Mouse (Mus musculus): ENCODE data around the gene Fgf14. TPM values are rescaled to one million over a fixed set of nuclear protein-coding genes. Genes with fewer than 3 reads are reported as not detected.
"Not testable (repeated sequence)": the region's sequence is repeated elsewhere in the genome, so short reads cannot be mapped to it uniquely, and the experiment has no call there.

Gene Fgf14
- polyA plus RNA-seq, 1 experiment from 2014 or later, result 2.5 TPM

- Histone ChIP-seq H3K4me2 (ENCODE audit: low read length) (no peak overlapping the region), H3K36me3 (ENCODE audit: control insufficient read depth, insufficient read depth, low read length) (no peaks in the 10 kb centered on the region), H3K9ac (ENCODE audit: low read length) (no peak overlapping the region), H3K27me3 (ENCODE audit: control insufficient read depth, insufficient read depth, low read length) (no peaks in the 10 kb centered on the region), H3K27ac (replicated peaks in 1 of 2; ENCODE audit: control insufficient read depth in 1 of 2, insufficient read depth in 1 of 2, low read depth in 2 of 2, low read length in 2 of 2) (no peak overlapping the region), H3K4me3 (ENCODE audit: control insufficient read depth in 1 of 2, insufficient read depth in 1 of 2, low read depth in 1 of 2, low read length in 2 of 2) (no peak overlapping the region), H3K9me3 (ENCODE audit: control insufficient read depth, low read length) (no peaks in the 10 kb centered on the region), H3K4me1 (ENCODE audit: control insufficient read depth in 2 of 2, insufficient read depth in 2 of 2, low read length in 2 of 2) (no peaks in the 10 kb centered on the region)
- no peak for ATAC-seq (ENCODE audit: insufficient number of reproducible peaks, insufficient read depth, low FRiP score, low read depth)
- 41% methylated on average over 4 of the region's 4 CpGs for WGBS
Measured at GRCm38 (mm10) chr14:124561544-124561943, 115.4 kb downstream of the Fgf14 start.

DNA sequence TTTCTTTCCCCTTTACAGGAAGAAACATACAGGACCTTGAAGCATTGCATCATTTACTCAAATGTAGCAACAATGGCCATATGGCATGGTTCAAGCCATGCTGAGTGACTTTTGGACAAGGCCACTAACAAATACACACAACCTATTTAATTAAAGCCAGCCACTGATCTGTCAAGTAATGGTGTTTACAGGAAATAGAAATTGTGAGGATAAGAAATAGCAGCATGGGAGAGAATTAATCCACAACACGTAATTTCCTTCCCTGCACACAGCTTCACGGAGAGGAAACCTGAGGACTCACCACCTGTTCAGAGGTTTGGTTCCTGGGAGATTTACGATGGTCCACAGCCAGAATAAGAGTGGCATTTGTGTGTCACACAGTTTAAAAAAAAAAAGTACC is 140.8 kb downstream of the Fgf14 start:
- Histone ChIP-seq H3K9me3 (ENCODE audit: control insufficient read depth, low read length) (no peaks in the 10 kb centered on the region), H3K36me3 (ENCODE audit: control insufficient read depth, insufficient read depth, low read length) (no peaks in the 10 kb centered on the region), H3K4me2 (ENCODE audit: low read length) (no peak overlapping the region), H3K4me3 (ENCODE audit: control insufficient read depth in 1 of 2, insufficient read depth in 1 of 2, low read depth in 1 of 2, low read length in 2 of 2) (no peak overlapping the region), H3K4me1 (ENCODE audit: control insufficient read depth in 2 of 2, insufficient read depth in 2 of 2, low read length in 2 of 2) (no peaks in the 10 kb centered on the region), H3K27me3 (ENCODE audit: control insufficient read depth, insufficient read depth, low read length) (no peaks in the 10 kb centered on the region), H3K27ac (replicated peaks in 1 of 2; ENCODE audit: control insufficient read depth in 1 of 2, insufficient read depth in 1 of 2, low read depth in 2 of 2, low read length in 2 of 2) (no peak overlapping the region), H3K9ac (ENCODE audit: low read length) (no peak overlapping the region)
- no peak for ATAC-seq (ENCODE audit: insufficient number of reproducible peaks, insufficient read depth, low FRiP score, low read depth)
- WGBS, result 62% methylated on average over 3 of the region's 3 CpGs

GRCm38 (mm10) chr14:124535376-124535775 is 141.6 kb downstream of the Fgf14 start:
- H3K4me1 ChIP-seq (ENCODE audit: control insufficient read depth in 2 of 2, insufficient read depth in 2 of 2, low read length in 2 of 2); H3K9ac ChIP-seq (ENCODE audit: low read length): not testable (repeated sequence)
- 69% methylated on average over 2 of the region's 2 CpGs for WGBS

GRCm38 (mm10) chr14:124532051-124532450 is 144.9 kb downstream of the Fgf14 start:
- WGBS, result 49% methylated on average over 1 of the region's 1 CpGs
- Histone ChIP-seq H3K4me3 (ENCODE audit: control insufficient read depth in 1 of 2, insufficient read depth in 1 of 2, low read depth in 1 of 2, low read length in 2 of 2) (no peak overlapping the region), H3K4me1 (ENCODE audit: control insufficient read depth in 2 of 2, insufficient read depth in 2 of 2, low read length in 2 of 2) (no peaks in the 10 kb centered on the region), H3K9ac (ENCODE audit: low read length) (no peak overlapping the region), H3K4me2 (ENCODE audit: low read length) (no peak overlapping the region), H3K27ac (replicated peaks in 1 of 2; ENCODE audit: control insufficient read depth in 1 of 2, insufficient read depth in 1 of 2, low read depth in 2 of 2, low read length in 2 of 2) (no peak overlapping the region), H3K9me3 (ENCODE audit: control insufficient read depth, low read length) (no peaks in the 10 kb centered on the region), H3K27me3 (ENCODE audit: control insufficient read depth, insufficient read depth, low read length) (no peaks in the 10 kb centered on the region), H3K36me3 (ENCODE audit: control insufficient read depth, insufficient read depth, low read length) (no peaks in the 10 kb centered on the region)
- no peak for ATAC-seq (ENCODE audit: insufficient number of reproducible peaks, insufficient read depth, low FRiP score, low read depth)

More at GRCm38 (mm10) chr14:124535376-124535775, 141.6 kb downstream of the Fgf14 start:
- not testable (repeated sequence) for ATAC-seq (ENCODE audit: insufficient number of reproducible peaks, insufficient read depth, low FRiP score, low read depth); H3K9me3 ChIP-seq (ENCODE audit: control insufficient read depth, low read length); H3K27me3 ChIP-seq (ENCODE audit: control insufficient read depth, insufficient read depth, low read length); H3K4me2 ChIP-seq (ENCODE audit: low read length); H3K36me3 ChIP-seq (ENCODE audit: control insufficient read depth, insufficient read depth, low read length); H3K27ac ChIP-seq (replicated peaks in 1 of 2; ENCODE audit: control insufficient read depth in 1 of 2, insufficient read depth in 1 of 2, low read depth in 2 of 2, low read length in 2 of 2); H3K4me3 ChIP-seq (ENCODE audit: control insufficient read depth in 1 of 2, insufficient read depth in 1 of 2, low read depth in 1 of 2, low read length in 2 of 2)

DNA sequence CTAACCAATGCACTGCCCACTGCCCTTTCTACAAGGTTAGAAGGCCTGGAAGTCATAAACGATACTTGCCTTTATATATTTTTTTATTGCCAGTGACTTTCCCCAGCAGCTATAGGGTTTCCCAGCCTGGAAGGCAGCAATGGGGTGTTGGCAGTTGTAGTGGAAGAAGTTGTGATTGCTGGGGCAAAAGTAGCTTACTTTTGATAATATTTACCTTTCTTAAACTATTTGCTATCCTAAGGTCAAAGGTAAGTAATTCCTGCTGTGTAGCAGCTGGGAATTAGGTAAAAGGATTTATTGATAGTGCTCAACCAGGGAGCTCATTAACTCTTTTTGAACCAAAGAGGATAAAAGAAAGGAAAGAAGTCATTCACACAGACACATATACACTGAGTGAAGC is 164.9 kb downstream of the Fgf14 start:
- ATAC-seq (ENCODE audit: insufficient number of reproducible peaks, insufficient read depth, low FRiP score, low read depth), result no peak
- no peak overlapping the region for H3K9ac ChIP-seq (ENCODE audit: low read length)
- no peak overlapping the region for H3K27ac ChIP-seq (replicated peaks in 1 of 2; ENCODE audit: control insufficient read depth in 1 of 2, insufficient read depth in 1 of 2, low read depth in 2 of 2, low read length in 2 of 2)
- H3K4me1 ChIP-seq (ENCODE audit: control insufficient read depth in 2 of 2, insufficient read depth in 2 of 2, low read length in 2 of 2), result no peaks in the 10 kb centered on the region
- WGBS, result 74% methylated on average over 1 of the region's 1 CpGs
- H3K27me3 ChIP-seq (ENCODE audit: control insufficient read depth, insufficient read depth, low read length), result no peaks in the 10 kb centered on the region
- no peak overlapping the region for H3K4me2 ChIP-seq (ENCODE audit: low read length)
- H3K4me3 ChIP-seq (ENCODE audit: control insufficient read depth in 1 of 2, insufficient read depth in 1 of 2, low read depth in 1 of 2, low read length in 2 of 2), result no peak overlapping the region
- no peaks in the 10 kb centered on the region for H3K36me3 ChIP-seq (ENCODE audit: control insufficient read depth, insufficient read depth, low read length)
- no peaks in the 10 kb centered on the region for H3K9me3 ChIP-seq (ENCODE audit: control insufficient read depth, low read length)

DNA sequence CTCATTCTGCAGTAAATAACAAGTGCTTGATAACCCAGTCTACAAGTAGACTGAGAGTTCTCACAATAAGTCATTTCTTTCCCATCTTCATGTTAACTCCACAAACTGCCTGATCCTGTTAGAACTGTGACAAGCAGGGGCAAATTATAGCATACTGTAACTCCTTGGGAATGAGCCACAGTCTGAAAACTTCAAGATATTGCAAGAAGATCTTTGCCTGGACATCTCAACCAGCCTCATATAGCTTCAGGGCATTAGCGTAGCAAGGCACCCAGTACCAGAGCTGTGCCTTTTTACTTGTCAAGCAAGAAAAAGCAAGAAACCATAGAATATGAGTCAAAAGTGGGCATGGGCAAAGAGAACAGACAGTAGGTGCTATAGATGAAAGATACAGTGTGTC is 188.0 kb downstream of the Fgf14 start:
- no peak overlapping the region for H3K4me3 ChIP-seq (ENCODE audit: control insufficient read depth in 1 of 2, insufficient read depth in 1 of 2, low read depth in 1 of 2, low read length in 2 of 2)
- H3K4me2 ChIP-seq (ENCODE audit: low read length), result no peak overlapping the region
- no peak overlapping the region for H3K27ac ChIP-seq (replicated peaks in 1 of 2; ENCODE audit: control insufficient read depth in 1 of 2, insufficient read depth in 1 of 2, low read depth in 2 of 2, low read length in 2 of 2)
- 89% methylated on average over 1 of the region's 1 CpGs for WGBS
- no peak for ATAC-seq (ENCODE audit: insufficient number of reproducible peaks, insufficient read depth, low FRiP score, low read depth)
- no peak overlapping the region for H3K9ac ChIP-seq (ENCODE audit: low read length)
- no peaks in the 10 kb centered on the region for H3K4me1 ChIP-seq (ENCODE audit: control insufficient read depth in 2 of 2, insufficient read depth in 2 of 2, low read length in 2 of 2)
- no peaks in the 10 kb centered on the region for H3K36me3 ChIP-seq (ENCODE audit: control insufficient read depth, insufficient read depth, low read length)
- H3K27me3 ChIP-seq (ENCODE audit: control insufficient read depth, insufficient read depth, low read length), result no peaks in the 10 kb centered on the region
- no peaks in the 10 kb centered on the region for H3K9me3 ChIP-seq (ENCODE audit: control insufficient read depth, low read length)

DNA sequence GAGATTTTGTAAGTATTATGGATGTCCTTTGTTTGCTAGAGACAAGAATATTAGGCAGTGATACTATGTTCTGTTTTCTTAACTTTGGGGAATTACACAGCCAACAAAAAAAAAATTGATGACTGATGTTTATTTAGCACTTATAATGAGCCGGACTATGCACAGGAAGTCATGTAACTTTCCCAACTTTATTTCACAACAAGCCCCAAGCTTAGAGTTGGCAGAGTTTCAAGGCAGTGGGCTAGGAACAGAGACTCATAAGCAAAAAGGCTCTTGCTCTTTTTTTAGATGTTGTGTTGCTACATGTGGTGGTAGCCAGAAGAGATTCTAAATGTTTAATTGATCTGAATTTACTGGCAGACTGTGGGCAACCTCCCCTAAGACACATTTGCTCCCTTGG is 191.7 kb downstream of the Fgf14 start:
- Histone ChIP-seq H3K27me3 (ENCODE audit: control insufficient read depth, insufficient read depth, low read length) (no peaks in the 10 kb centered on the region), H3K4me3 (ENCODE audit: control insufficient read depth in 1 of 2, insufficient read depth in 1 of 2, low read depth in 1 of 2, low read length in 2 of 2) (no peak overlapping the region), H3K36me3 (ENCODE audit: control insufficient read depth, insufficient read depth, low read length) (no peaks in the 10 kb centered on the region), H3K4me2 (ENCODE audit: low read length) (no peak overlapping the region), H3K9me3 (ENCODE audit: control insufficient read depth, low read length) (no peaks in the 10 kb centered on the region), H3K4me1 (ENCODE audit: control insufficient read depth in 2 of 2, insufficient read depth in 2 of 2, low read length in 2 of 2) (no peaks in the 10 kb centered on the region), H3K9ac (ENCODE audit: low read length) (no peak overlapping the region), H3K27ac (replicated peaks in 1 of 2; ENCODE audit: control insufficient read depth in 1 of 2, insufficient read depth in 1 of 2, low read depth in 2 of 2, low read length in 2 of 2) (no peak overlapping the region)
- no peak for ATAC-seq (ENCODE audit: insufficient number of reproducible peaks, insufficient read depth, low FRiP score, low read depth)
- WGBS, result 60% methylated on average over 1 of the region's 1 CpGs

- no peak overlapping the region for H3K27ac ChIP-seq (replicated peaks in 1 of 2; ENCODE audit: control insufficient read depth in 1 of 2, insufficient read depth in 1 of 2, low read depth in 2 of 2, low read length in 2 of 2)
- H3K9ac ChIP-seq (ENCODE audit: low read length), result no peak overlapping the region
- H3K9me3 ChIP-seq (ENCODE audit: control insufficient read depth, low read length), result no peaks in the 10 kb centered on the region
- no peak for ATAC-seq (ENCODE audit: insufficient number of reproducible peaks, insufficient read depth, low FRiP score, low read depth)
- 63% methylated on average over 2 of the region's 2 CpGs for WGBS
- no peak overlapping the region for H3K4me3 ChIP-seq (ENCODE audit: control insufficient read depth in 1 of 2, insufficient read depth in 1 of 2, low read depth in 1 of 2, low read length in 2 of 2)
- H3K27me3 ChIP-seq (ENCODE audit: control insufficient read depth, insufficient read depth, low read length), result no peaks in the 10 kb centered on the region
- H3K4me1 ChIP-seq (ENCODE audit: control insufficient read depth in 2 of 2, insufficient read depth in 2 of 2, low read length in 2 of 2), result no peaks in the 10 kb centered on the region
- no peaks in the 10 kb centered on the region for H3K36me3 ChIP-seq (ENCODE audit: control insufficient read depth, insufficient read depth, low read length)
- no peak overlapping the region for H3K4me2 ChIP-seq (ENCODE audit: low read length)
Measured at GRCm38 (mm10) chr14:124474066-124474667, 202.8 kb downstream of the Fgf14 start.
